Mouse (Mus musculus) lung, embryonic 14.5 days (tissue): ENCODE results near the gene Ikzf4. TPM values are rescaled to one million over a fixed set of nuclear protein-coding genes. Genes with fewer than 3 reads are reported as not detected.
"Not testable (repeated sequence)": the region's sequence is repeated elsewhere in the genome, so short reads cannot be mapped to it uniquely, and the experiment has no call there.

Experiments
- ATAC-seq: fragments of 200-750 bp; cut with Nextera tagmentation; 2 replicates; pipeline ENCODE4 v1.8.0; 2017; ENCODE audit warnings: mild to moderate bottlenecking, moderate TSS enrichment, moderate library complexity; ENCODE audit not compliant: insufficient read depth
- DNase-seq: peaks from one replicate; pipeline ENCODE4 v3.0.0-alpha.2; 2015
- H3K27ac ChIP-seq: fragments of 300-500 bp; sonication (generic); 2 replicates; pipeline ENCODE4 v1.5.1; 2014; ENCODE audit warnings: low read depth, mild to moderate bottlenecking, moderate library complexity
- H3K27me3 ChIP-seq: fragments of 300-500 bp; sonication (generic); 2 replicates; pipeline ENCODE4 v1.6.1; 2014; ENCODE audit warnings: low read length, control low read depth; ENCODE audit not compliant: insufficient read depth
- H3K36me3 ChIP-seq: fragments of 300-500 bp; sonication (generic); 2 replicates; pipeline ENCODE4 v1.6.1; 2014; ENCODE audit warnings: control low read depth; ENCODE audit not compliant: insufficient read depth
- H3K4me1 ChIP-seq: fragments of 300-500 bp; sonication (generic); 2 replicates; pipeline ENCODE4 v1.6.1; 2014; ENCODE audit warnings: antibody characterized with exemption, control low read depth; ENCODE audit not compliant: insufficient read depth
- H3K4me2 ChIP-seq: fragments of 300-500 bp; sonication (generic); 2 replicates; pipeline ENCODE4 v1.6.1; 2014; ENCODE audit warnings: mild to moderate bottlenecking
- H3K4me3 ChIP-seq: fragments of 300-500 bp; sonication (generic); 2 replicates; pipeline ENCODE4 v1.5.1; 2014; ENCODE audit warnings: low read depth, low read length
- H3K9ac ChIP-seq: fragments of 300-500 bp; sonication (generic); 2 replicates; pipeline ENCODE4 v1.6.1; 2014
- H3K9me3 ChIP-seq: fragments of 300-500 bp; sonication (generic); 2 replicates; pipeline ENCODE4 v1.6.1; 2016; ENCODE audit warnings: low read depth, low read length, control low read depth
- CTCF ChIP-seq: IDR thresholded peaks from 2 replicates; pipeline ENCODE4 v1.5.1; 2016; ENCODE audit warnings: antibody characterized with exemption, low read depth
- WGBS: fragments of 180-500 bp; shearing (Covaris S2); extraction: QIAGEN DNeasy Blood & Tissue Kit; methylation state at CpG from one replicate; pipeline ENCODE4 v1.1.7; 2014; 5-methylcytosine and 5-hydroxymethylcytosine counted together
- polyA plus RNA-seq: library from polyadenylated mRNA; unstranded; fragments of >200 nt; fragmentation: Nextera tagmentation; extraction: Ambion mirVana; gene quantifications from 2 replicates; pipeline ENCODE4 v1.2.1, GENCODE M21; 2014

Gene Ikzf4
- polyA plus RNA-seq, 1 experiment from 2014 or later, result 3.5 TPM

GRCm38 (mm10) chr10:128640891-128641290, 4.9 kb downstream of the Ikzf4 start:
- Histone ChIP-seq H3K9me3 (no peaks in the 10 kb centered on the region), H3K9ac (no peak overlapping the region), H3K4me3 (no peak overlapping the region), H3K27ac (no peak overlapping the region), H3K36me3 (0 out of 2 replicates have a peak, but pooled peaks cover 8% of the 10 kb centered on the region), H3K27me3 (no peaks in the 10 kb centered on the region; the same call in 1 of the 2 replicates), H3K4me1 (peaks cover 2% of the 10 kb centered on the region; the same call in 1 of the 2 replicates), H3K4me2 (no peak overlapping the region)
- ATAC-seq, result no peak
- WGBS, result 92% methylated on average over 15 of the region's 15 CpGs
- no peak for DNase-seq
- TF ChIP-seq CTCF, result no peak

DNA sequence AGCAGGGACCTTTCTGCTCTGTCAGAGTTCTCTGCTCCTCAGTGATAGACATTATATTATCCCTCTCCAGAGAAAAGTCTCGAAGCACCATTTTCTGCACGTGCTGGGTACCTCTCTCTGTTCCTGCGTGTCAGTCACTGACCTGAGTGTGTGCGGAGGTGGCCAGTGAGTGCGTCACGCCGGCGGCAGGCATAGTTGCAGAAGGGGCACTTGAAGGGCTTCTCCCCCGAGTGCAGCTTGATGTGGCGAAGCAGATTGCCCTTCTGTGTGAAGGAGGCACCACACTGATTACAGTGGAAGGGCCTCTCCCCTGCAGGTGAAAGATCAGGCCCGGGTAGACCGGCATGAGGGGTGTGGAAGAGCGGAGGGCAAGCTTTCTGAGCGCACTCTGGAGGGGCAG, 5.8 kb downstream of the Ikzf4 start:
- ATAC-seq (no peak), DNase-seq (no peak)
- Histone ChIP-seq H3K9ac (no peak overlapping the region), H3K4me3 (no peak overlapping the region), H3K4me1 (peaks cover 2% of the 10 kb centered on the region; the same call in 1 of the 2 replicates), H3K9me3 (no peaks in the 10 kb centered on the region), H3K4me2 (no peak overlapping the region), H3K36me3 (0 out of 2 replicates have a peak, but pooled peaks cover 8% of the 10 kb centered on the region), H3K27ac (no peak overlapping the region), H3K27me3 (no peaks in the 10 kb centered on the region; the same call in 1 of the 2 replicates)
- WGBS, result 75% methylated on average over 14 of the region's 14 CpGs
- no peak for TF ChIP-seq CTCF

DNA sequence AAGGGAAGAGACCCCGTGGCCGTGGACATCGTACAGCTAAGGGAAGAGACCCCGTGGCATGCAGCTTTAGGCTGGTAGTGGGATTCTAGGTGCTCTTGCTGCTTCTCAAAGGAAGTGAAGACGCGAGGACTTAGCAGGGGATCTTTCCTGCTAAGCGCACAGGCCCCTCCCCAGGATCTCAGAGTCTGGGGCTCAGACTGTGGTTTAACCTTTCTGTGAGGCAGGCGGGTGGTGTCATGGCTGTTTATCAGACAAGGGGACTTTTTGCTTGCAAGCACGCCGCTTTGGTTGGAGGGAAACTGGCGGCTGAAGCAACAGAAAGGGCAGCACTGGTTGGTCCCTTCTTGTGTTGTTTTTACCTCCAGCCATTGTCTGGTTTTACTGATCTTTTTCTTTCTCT, 8.8 kb downstream of the Ikzf4 start:
- Histone ChIP-seq H3K27ac (no peak overlapping the region), H3K4me3 (no peak overlapping the region), H3K4me1 (no peaks in the 10 kb centered on the region), H3K9me3 (no peaks in the 10 kb centered on the region), H3K9ac (no peak overlapping the region), H3K4me2 (no peak overlapping the region), H3K27me3 (no peaks in the 10 kb centered on the region), H3K36me3 (0 out of 2 replicates have a peak, but pooled peaks cover 13% of the 10 kb centered on the region)
- 19% methylated on average over 11 of the region's 11 CpGs for WGBS
- ATAC-seq (no peak), DNase-seq (no peak)
- TF ChIP-seq CTCF, result no peak

GRCm38 (mm10) chr10:128636561-128636960, 9.2 kb downstream of the Ikzf4 start:
- Histone ChIP-seq H3K27me3 (no peaks in the 10 kb centered on the region), H3K9me3 (no peaks in the 10 kb centered on the region), H3K9ac (no peak overlapping the region), H3K36me3 (0 out of 2 replicates have a peak, but pooled peaks cover 13% of the 10 kb centered on the region), H3K4me1 (no peaks in the 10 kb centered on the region), H3K27ac (no peak overlapping the region), H3K4me2 (no peak overlapping the region), H3K4me3 (no peak overlapping the region)
- no peak for TF ChIP-seq CTCF
- WGBS, result 50% methylated on average over 6 of the region's 6 CpGs
- DNase-seq, result no peak
- no peak for ATAC-seq

DNA sequence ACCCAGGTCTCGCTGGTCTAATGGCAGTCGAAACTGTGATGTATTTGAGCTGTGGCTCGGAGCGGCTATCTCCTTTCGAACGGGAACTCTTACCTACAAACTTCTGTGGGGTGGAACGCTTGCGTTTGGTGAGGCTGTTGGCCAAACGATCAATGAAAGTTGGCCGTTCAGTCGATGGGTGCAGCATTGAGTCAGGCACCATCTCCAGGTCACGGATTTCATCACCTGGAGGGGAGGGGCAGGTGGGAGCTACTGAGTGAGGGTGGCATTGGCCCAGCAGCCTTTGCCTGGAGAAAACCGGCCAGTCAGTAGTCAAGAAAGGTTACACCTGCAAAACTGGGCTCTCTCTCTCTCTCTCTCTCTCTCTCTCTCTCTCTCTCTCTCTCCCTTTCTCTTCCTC, 10.1 kb downstream of the Ikzf4 start:
- Histone ChIP-seq H3K9ac (no peak overlapping the region), H3K4me2 (no peak overlapping the region), H3K27me3 (no peaks in the 10 kb centered on the region), H3K4me1 (no peaks in the 10 kb centered on the region), H3K36me3 (0 out of 2 replicates have a peak, but pooled peaks cover 9% of the 10 kb centered on the region), H3K4me3 (no peak overlapping the region), H3K9me3 (no peaks in the 10 kb centered on the region), H3K27ac (no peak overlapping the region)
- WGBS, result 92% methylated on average over 13 of the region's 13 CpGs
- TF ChIP-seq CTCF, result no peak
- ATAC-seq (no peak), DNase-seq (no peak)

- Histone ChIP-seq H3K36me3 (0 out of 2 replicates have a peak, but pooled peaks cover 5% of the 10 kb centered on the region), H3K27me3 (no peaks in the 10 kb centered on the region), H3K4me1 (no peaks in the 10 kb centered on the region), H3K4me2 (no peak overlapping the region), H3K4me3 (no peak overlapping the region), H3K9ac (no peak overlapping the region), H3K9me3 (no peaks in the 10 kb centered on the region), H3K27ac (no peak overlapping the region)
- no peak for TF ChIP-seq CTCF
- 15% methylated on average over 6 of the region's 6 CpGs for WGBS
- ATAC-seq (no peak), DNase-seq (no peak)
These were observed 14.2 kb downstream of the Ikzf4 start for GRCm38 (mm10) chr10:128631571-128631970.

- H3K9ac ChIP-seq, H3K27me3 ChIP-seq, H3K4me2 ChIP-seq, DNase-seq, H3K36me3 ChIP-seq, H3K4me3 ChIP-seq, H3K4me1 ChIP-seq, H3K9me3 ChIP-seq, H3K27ac ChIP-seq, ATAC-seq: not testable (repeated sequence)
- 81% methylated on average over 5 of the region's 5 CpGs for WGBS
These were observed 15.5 kb downstream of the Ikzf4 start for GRCm38 (mm10) chr10:128630306-128630705.

- no peak for TF ChIP-seq CTCF
- DNase-seq, result no peak
- H3K9ac ChIP-seq, result no peak overlapping the region
- no peaks in the 10 kb centered on the region for H3K4me1 ChIP-seq
- no peak overlapping the region for H3K4me2 ChIP-seq
- no peak overlapping the region for H3K4me3 ChIP-seq
- H3K27ac ChIP-seq, result no peak overlapping the region
- H3K27me3 ChIP-seq, result no peaks in the 10 kb centered on the region
- ATAC-seq, result no peak
- 79% methylated on average over 2 of the region's 2 CpGs for WGBS
- H3K9me3 ChIP-seq, result no peaks in the 10 kb centered on the region
- H3K36me3 ChIP-seq, result peaks cover 13% of the 10 kb centered on the region
These were observed 16.0 kb downstream of the Ikzf4 start for GRCm38 (mm10) chr10:128629746-128630145.
